Mouse (Mus musculus) intestine, embryonic 15.5 days (tissue): ENCODE measurements around the gene Itgb6. TPM values are rescaled to one million over a fixed set of nuclear protein-coding genes. Genes with fewer than 3 reads are reported as not detected.
A peak's percentile ranks its signal among the peaks of the same experiment; 100 is the strongest.

ENCODE experiments used
- ATAC-seq: fragments of 200-750 bp; cut with Nextera tagmentation; 2 replicates; pipeline ENCODE4 v1.8.0; 2017; ENCODE audit warnings: moderate TSS enrichment, moderate library complexity
- H3K27ac ChIP-seq: fragments of 300-500 bp; sonication (generic); 2 replicates; pipeline ENCODE4 v1.5.1; 2015; ENCODE audit warnings: mild to moderate bottlenecking, inconsistent platforms
- H3K27me3 ChIP-seq: fragments of 300-500 bp; sonication (generic); replicated peaks from 2 replicates; pipeline ENCODE4 v1.6.1; 2015; ENCODE audit warnings: inconsistent platforms
- H3K36me3 ChIP-seq: fragments of 300-500 bp; sonication (generic); 2 replicates; pipeline ENCODE4 v1.6.1; 2015; ENCODE audit warnings: inconsistent platforms
- H3K4me1 ChIP-seq: fragments of 300-500 bp; sonication (generic); replicated peaks from 2 replicates; pipeline ENCODE4 v1.6.1; 2015; ENCODE audit warnings: inconsistent platforms
- H3K4me2 ChIP-seq: fragments of 300-500 bp; sonication (generic); replicated peaks from 2 replicates; pipeline ENCODE4 v1.6.1; 2015; ENCODE audit warnings: mild to moderate bottlenecking, inconsistent platforms
- H3K4me3 ChIP-seq: fragments of 300-500 bp; sonication (generic); replicated peaks from 2 replicates; pipeline ENCODE4 v1.5.1; 2015; ENCODE audit warnings: inconsistent platforms
- H3K9ac ChIP-seq: fragments of 300-500 bp; sonication (generic); 2 replicates; pipeline ENCODE4 v1.6.1; 2015; ENCODE audit warnings: inconsistent platforms
- H3K9me3 ChIP-seq: fragments of 300-500 bp; sonication (generic); 2 replicates; pipeline ENCODE4 v1.6.1; 2016; ENCODE audit warnings: inconsistent platforms
- WGBS: fragments of 180-500 bp; shearing (Covaris S2); methylation state at CpG from one replicate; pipeline ENCODE4 v1.1.7; 2015; 5-methylcytosine and 5-hydroxymethylcytosine counted together
- polyA plus RNA-seq: library from polyadenylated mRNA; unstranded; fragments of >200 nt; fragmentation: Nextera tagmentation; extraction: Ambion mirVana; gene quantifications from 2 replicates; pipeline ENCODE4 v1.2.1, GENCODE M21; 2015

Gene Itgb6
- polyA plus RNA-seq, 1 experiment from 2014 or later: 9.0 TPM

DNA sequence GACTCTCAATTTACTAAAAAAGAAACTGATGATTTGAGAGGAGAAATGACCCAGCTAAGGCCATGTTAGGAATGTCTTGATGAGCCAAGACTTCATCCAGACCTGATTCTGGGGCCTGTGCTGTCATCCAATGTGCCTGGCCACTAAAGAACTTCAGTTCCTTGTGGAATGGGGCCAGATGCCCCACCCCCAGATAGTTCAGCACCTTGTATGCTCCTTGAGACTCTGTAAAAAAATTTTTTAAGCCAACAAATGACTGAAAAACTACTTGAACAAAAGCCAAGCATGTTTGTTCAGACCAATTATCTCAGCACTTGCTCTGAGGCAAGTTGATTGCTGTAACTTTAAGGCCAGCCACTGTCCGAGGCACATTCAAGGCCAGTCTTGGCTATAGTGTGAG is 59.4 kb downstream of the Itgb6 start:
- no peaks in the 10 kb centered on the region for H3K27me3 ChIP-seq
- no peak overlapping the region for H3K9ac ChIP-seq
- no peaks in the 10 kb centered on the region for H3K9me3 ChIP-seq
- 70% methylated on average over 1 of the region's 1 CpGs for WGBS
- no peak overlapping the region for H3K4me2 ChIP-seq
- H3K4me1 ChIP-seq: 0 out of 2 replicates have a peak, but pooled peaks cover 2% of the 10 kb centered on the region
- ATAC-seq: no peak
- no peaks in the 10 kb centered on the region for H3K36me3 ChIP-seq
- H3K27ac ChIP-seq: no peak overlapping the region
- H3K4me3 ChIP-seq: no peak overlapping the region

DNA sequence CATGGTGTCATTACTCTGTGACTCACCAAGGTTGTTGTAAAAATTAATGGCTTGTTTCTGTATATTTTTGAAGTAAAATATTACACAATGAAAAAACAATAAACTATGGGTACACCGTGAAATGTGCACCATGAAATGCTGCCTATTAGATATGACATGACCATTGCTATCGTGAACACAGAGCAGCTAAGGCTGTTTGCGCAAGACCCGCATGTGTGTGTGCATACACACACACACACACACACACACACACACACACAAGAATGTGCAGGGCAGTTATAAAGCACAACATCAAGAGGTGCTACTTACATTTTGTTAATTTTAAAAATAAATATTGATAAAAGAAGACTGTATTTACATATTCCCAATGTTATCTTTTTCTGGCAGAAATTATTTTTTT is 62.5 kb downstream of the Itgb6 start:
- H3K36me3 ChIP-seq: no peaks in the 10 kb centered on the region
- H3K4me2 ChIP-seq: no peak overlapping the region
- H3K9ac ChIP-seq: no peak overlapping the region
- WGBS: 75% methylated on average over 4 of the region's 4 CpGs
- no peak overlapping the region for H3K4me3 ChIP-seq
- H3K4me1 ChIP-seq: 0 out of 2 replicates have a peak, but pooled peaks cover 2% of the 10 kb centered on the region
- H3K9me3 ChIP-seq: no peaks in the 10 kb centered on the region
- no peaks in the 10 kb centered on the region for H3K27me3 ChIP-seq
- H3K27ac ChIP-seq: no peak overlapping the region
- no peak; the same call in 1 of the 2 replicates for ATAC-seq

DNA sequence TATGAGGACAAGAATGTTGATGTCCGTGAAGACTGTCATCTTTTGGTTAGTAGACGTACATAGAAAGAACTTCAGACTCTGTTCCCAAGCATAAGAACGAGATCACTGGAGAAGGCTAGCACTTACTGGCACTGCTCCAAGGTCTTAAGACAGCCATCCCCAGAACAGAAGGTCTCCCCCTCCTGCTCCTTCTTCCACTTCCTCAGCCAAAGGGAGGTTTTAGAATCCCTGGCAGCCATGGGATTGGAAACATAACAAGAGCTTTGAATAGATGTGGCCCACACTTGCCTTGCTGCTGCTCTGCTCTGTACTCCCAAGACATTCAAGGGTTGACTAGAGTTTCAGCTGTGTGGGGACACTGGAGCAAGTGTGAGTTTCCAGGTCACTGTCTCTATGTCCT is 63.5 kb downstream of the Itgb6 start:
- H3K9ac ChIP-seq: no peak overlapping the region
- no peaks in the 10 kb centered on the region for H3K27me3 ChIP-seq
- 54% methylated on average over 3 of the region's 3 CpGs for WGBS
- no peak for ATAC-seq
- H3K4me2 ChIP-seq: no peak overlapping the region
- no peak overlapping the region for H3K4me3 ChIP-seq
- H3K36me3 ChIP-seq: no peaks in the 10 kb centered on the region
- 0 out of 2 replicates have a peak, but pooled peaks cover 2% of the 10 kb centered on the region for H3K4me1 ChIP-seq
- H3K27ac ChIP-seq: no peak overlapping the region
- H3K9me3 ChIP-seq: no peaks in the 10 kb centered on the region

DNA sequence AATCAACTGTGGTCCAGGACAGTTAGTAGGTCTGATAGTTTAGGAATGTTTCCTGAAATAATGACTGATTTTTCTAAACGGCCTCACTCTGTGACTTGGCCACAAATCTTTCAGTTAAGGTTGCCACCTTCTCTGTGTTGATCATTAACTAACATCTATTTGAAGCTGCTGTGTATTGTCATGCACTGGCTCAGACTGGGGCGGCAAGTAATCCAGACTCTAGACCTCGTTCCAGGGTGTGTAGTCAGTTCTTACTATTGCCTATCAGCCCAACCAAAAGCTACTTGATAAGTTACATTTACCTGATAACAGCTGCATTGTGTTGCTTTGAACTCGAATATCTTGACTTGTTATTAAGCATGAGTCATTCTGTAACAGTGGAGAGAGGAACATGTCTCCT is 67.6 kb downstream of the Itgb6 start:
- H3K4me2 ChIP-seq: no peak overlapping the region
- peak; percentile 96 for ATAC-seq
- 0 out of 2 replicates have a peak, but pooled peaks cover 2% of the 10 kb centered on the region for H3K4me1 ChIP-seq
- H3K4me3 ChIP-seq: no peak overlapping the region
- H3K9me3 ChIP-seq: no peaks in the 10 kb centered on the region
- H3K9ac ChIP-seq: no peak overlapping the region
- H3K27ac ChIP-seq: no peak overlapping the region
- WGBS: 45% methylated on average over 4 of the region's 4 CpGs
- no peaks in the 10 kb centered on the region for H3K27me3 ChIP-seq
- H3K36me3 ChIP-seq: no peaks in the 10 kb centered on the region

DNA sequence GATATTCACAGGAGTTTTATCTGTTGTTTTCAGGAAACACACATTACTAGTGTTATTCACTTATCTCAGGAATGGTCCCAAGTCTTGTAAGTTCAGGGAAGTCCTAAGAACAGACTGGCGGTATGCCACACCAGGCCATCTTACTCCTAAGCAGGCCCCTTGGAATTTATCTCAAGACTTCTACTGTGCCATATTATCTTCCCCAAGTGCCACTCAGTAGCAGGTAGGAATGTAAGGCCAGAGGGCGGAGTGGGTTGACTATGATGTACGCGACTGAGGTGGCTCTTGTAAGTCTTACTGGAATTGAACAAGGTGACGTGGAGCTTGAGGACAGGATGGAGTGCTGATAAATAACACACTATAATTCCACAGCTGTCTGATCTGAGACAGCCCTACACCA is 72.3 kb downstream of the Itgb6 start:
- H3K27me3 ChIP-seq: no peaks in the 10 kb centered on the region
- no peak overlapping the region for H3K4me3 ChIP-seq
- no peaks in the 10 kb centered on the region for H3K36me3 ChIP-seq
- no peak for ATAC-seq
- H3K4me2 ChIP-seq: no peak overlapping the region
- no peak overlapping the region for H3K27ac ChIP-seq
- H3K9ac ChIP-seq: no peak overlapping the region
- H3K4me1 ChIP-seq: no peaks in the 10 kb centered on the region
- H3K9me3 ChIP-seq: no peaks in the 10 kb centered on the region
- WGBS: 81% methylated on average over 5 of the region's 5 CpGs

DNA sequence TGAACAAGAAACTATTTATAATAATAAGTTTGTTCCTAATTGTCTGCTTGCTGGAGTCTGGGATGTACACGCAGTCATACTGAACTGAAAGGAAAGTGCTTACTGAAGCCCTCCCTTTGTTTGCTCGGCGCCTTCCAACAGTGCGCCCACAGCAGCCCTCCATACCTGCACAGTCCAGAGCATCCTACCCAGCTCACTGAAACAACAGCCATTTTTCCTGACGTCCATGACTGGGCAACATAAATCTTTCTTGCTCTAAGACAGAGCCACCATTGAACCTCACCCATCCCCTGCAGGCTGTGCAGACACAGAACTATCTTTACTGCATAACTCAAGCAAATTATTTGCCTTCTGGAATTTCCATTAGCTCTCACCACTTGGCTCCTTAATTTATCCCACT is 74.8 kb downstream of the Itgb6 start:
- H3K4me2 ChIP-seq: no peak overlapping the region
- ATAC-seq: peak; percentile 54; the same call in 1 of the 2 replicates
- H3K4me3 ChIP-seq: no peak overlapping the region
- H3K9ac ChIP-seq: no peak overlapping the region
- no peaks in the 10 kb centered on the region for H3K27me3 ChIP-seq
- H3K27ac ChIP-seq: no peak overlapping the region
- no peaks in the 10 kb centered on the region for H3K9me3 ChIP-seq
- no peaks in the 10 kb centered on the region for H3K4me1 ChIP-seq
- 49% methylated on average over 5 of the region's 5 CpGs for WGBS
- no peaks in the 10 kb centered on the region for H3K36me3 ChIP-seq

DNA sequence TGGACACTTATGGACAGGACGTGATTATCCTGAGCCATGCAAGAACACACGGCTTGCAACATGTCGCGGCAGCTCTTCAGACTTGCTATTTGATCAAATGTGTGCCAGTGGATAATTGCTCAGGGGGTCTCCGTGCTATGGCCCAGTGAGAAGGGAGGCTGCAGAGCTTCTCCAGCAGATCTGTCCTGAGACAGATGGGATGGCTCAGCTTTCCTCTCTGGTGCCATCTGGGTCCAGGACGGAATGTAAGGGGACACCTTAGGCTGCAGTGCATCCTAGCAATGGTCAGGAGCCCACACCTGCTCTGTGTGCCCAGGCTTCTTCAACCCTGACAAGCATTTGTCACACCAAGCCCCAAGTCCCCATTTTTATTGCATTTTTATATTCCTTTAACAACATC is 75.9 kb downstream of the Itgb6 start:
- Histone ChIP-seq H3K27ac (no peak overlapping the region), H3K4me3 (no peak overlapping the region), H3K4me2 (no peak overlapping the region), H3K36me3 (no peaks in the 10 kb centered on the region), H3K4me1 (no peaks in the 10 kb centered on the region), H3K27me3 (no peaks in the 10 kb centered on the region), H3K9ac (no peak overlapping the region), H3K9me3 (no peaks in the 10 kb centered on the region)
- 88% methylated on average over 6 of the region's 6 CpGs for WGBS
- ATAC-seq: no peak

DNA sequence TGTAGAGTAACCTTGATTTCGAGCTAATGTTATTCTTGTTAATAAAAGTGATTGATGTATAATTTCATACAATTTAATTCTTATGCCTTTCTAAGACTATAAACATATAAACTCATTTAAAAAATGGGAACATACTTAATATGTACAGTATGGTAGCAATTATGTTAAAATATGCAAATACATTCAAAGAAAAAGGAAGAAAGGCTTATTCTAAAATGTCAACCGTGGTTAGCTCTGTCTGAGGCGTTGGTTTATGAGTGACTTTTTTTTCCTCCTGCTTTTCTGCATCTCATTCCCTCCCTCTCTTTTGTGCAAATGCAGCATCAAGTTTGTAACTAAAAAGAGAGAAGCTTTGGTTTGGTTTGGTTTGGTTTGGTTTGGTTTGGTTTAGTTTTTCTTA is 79.0 kb downstream of the Itgb6 start:
- Histone ChIP-seq H3K4me3 (no peak overlapping the region), H3K36me3 (no peaks in the 10 kb centered on the region), H3K27ac (no peak overlapping the region), H3K9me3 (no peaks in the 10 kb centered on the region), H3K9ac (no peak overlapping the region), H3K27me3 (no peaks in the 10 kb centered on the region), H3K4me1 (no peaks in the 10 kb centered on the region), H3K4me2 (no peak overlapping the region)
- WGBS: 85% methylated on average over 3 of the region's 3 CpGs
- ATAC-seq: no peak

DNA sequence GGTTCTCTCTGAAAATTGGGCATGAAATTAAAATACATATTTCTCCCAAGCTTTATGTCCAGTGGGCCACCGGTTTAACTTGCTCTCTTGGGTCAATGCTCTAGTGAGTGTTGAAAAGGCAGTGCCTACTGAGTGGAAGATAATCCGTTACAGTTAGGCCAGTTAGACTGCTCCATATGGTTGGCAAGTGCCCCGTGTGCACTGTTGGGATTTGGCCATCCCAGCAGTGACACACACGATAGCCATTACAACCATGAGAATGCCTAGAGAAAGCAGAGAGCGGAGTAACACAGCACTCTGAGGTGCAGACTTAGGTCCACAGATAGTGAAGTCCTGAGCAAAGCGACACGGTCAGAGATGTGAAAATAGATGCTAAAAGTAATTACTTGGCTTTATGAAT is 79.8 kb downstream of the Itgb6 start:
- 92% methylated on average over 7 of the region's 7 CpGs for WGBS
- no peak overlapping the region for H3K4me2 ChIP-seq
- H3K36me3 ChIP-seq: no peaks in the 10 kb centered on the region

DNA sequence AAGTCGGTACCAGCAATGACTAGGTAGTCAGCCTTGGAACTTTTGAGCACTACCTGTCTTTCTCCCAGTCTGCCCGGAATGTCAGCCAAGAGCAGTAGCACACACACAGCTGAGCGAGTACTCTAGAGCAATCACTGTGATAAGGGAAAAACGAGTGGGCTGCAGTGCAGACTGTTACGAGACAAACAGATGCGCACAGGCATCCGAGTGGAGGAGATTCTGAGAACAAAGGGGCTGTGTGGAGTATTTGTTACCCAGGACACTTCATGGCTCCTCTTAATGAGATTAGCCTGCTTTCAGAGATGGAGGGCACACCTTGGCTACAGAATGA is 82.1 kb downstream of the Itgb6 start:
- Histone ChIP-seq H3K9me3 (no peaks in the 10 kb centered on the region), H3K4me3 (no peak overlapping the region), H3K4me1 (no peaks in the 10 kb centered on the region), H3K9ac (no peak overlapping the region), H3K36me3 (no peaks in the 10 kb centered on the region), H3K27me3 (no peaks in the 10 kb centered on the region), H3K27ac (no peak overlapping the region), H3K4me2 (no peak overlapping the region)
- WGBS: 36% methylated on average over 7 of the region's 7 CpGs
- ATAC-seq: no peak

More for the DNA sequence above, 79.8 kb downstream of the Itgb6 start:
- Histone ChIP-seq H3K27ac (no peak overlapping the region), H3K4me3 (no peak overlapping the region), H3K9me3 (no peaks in the 10 kb centered on the region), H3K27me3 (no peaks in the 10 kb centered on the region), H3K9ac (no peak overlapping the region), H3K4me1 (no peaks in the 10 kb centered on the region)
- ATAC-seq: no peak

DNA sequence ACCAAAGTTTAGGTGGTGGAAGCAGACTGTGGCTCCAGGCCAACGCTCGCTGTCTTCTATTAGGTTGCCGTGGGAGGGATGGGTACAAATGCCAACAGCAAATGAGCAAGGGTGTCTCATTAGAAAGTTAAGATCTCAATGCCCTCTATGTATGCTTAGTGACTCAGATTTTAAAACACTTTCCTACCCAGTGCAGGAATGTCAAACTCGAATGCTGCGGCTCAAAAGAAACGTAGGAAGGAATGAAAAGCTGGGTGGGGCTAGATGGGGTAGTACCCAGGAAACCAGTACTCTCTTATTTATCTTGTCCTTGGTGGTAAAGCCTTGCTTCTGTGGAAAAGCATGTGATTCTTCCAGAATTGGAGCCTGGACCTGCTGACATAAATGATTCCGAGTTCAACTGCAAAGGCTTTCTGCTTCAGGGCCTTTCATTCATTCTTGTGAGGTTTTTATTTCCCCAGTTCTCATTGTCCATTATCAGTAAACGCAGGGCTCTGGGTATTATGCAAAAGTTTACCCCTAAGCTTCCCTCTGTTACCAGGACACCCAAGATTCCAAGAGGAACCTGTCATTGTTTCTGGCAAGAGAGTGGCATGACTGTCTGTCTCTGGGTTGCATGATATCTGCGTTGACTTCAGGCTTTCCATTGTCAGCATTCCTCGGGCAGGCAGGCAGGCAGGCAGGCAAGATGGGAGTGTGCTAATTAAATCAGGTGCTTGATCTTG is 82.7 kb downstream of the Itgb6 start:
- H3K4me2 ChIP-seq: no peak overlapping the region
- no peaks in the 10 kb centered on the region for H3K4me1 ChIP-seq
- no peak for ATAC-seq
- no peaks in the 10 kb centered on the region for H3K27me3 ChIP-seq
- H3K9me3 ChIP-seq: no peaks in the 10 kb centered on the region
- no peak overlapping the region for H3K27ac ChIP-seq
- H3K36me3 ChIP-seq: no peaks in the 10 kb centered on the region
- 65% methylated on average over 10 of the region's 10 CpGs for WGBS
- H3K4me3 ChIP-seq: no peak overlapping the region
- H3K9ac ChIP-seq: no peak overlapping the region

DNA sequence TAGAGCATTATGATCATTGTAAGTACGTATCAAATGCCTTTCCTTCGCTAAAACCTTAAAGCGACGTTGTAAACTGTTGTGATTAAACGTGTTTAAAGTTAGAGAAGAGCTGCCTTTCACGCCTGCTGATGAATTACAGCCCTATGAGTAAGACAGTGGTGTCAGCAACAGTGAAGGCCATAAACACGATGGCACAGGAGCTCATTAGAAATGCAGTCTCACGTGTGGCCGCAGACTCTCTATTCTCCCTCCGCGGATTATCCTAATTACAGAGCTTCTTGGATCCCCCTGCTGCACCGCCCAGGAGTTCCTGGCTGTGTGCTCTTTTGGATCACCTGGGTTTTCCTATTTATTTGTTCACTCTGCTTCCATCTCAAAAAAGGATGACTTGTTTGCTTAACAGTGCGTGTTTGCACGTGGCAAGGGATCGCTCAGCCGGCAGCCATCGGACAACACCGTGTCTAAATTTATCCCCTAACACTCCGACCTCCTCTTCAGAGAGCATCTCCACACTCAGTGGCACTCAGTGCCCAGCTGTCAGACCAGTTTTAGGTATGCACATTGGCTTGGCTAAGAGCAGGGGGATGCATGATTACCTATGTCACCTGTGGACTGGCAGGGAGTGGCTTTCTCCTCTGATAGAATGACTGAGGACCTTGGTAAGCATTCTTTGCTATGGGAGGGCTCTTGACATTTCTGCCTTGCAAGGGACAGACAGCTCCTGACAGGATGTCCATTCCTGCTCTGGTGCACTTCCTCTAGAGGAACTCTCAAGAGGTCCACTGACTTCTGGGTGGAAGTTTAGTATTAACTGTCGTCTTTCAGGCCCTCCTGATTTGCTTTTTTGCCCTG is 85.3 kb downstream of the Itgb6 start:
- no peaks in the 10 kb centered on the region for H3K27me3 ChIP-seq
- H3K4me2 ChIP-seq: no peak overlapping the region
- no peak for ATAC-seq
- no peak overlapping the region for H3K4me3 ChIP-seq
- H3K36me3 ChIP-seq: no peaks in the 10 kb centered on the region
- H3K9ac ChIP-seq: no peak overlapping the region
- no peaks in the 10 kb centered on the region for H3K4me1 ChIP-seq
- 51% methylated on average over 20 of the region's 20 CpGs for WGBS
- no peak overlapping the region for H3K27ac ChIP-seq
- H3K9me3 ChIP-seq: no peaks in the 10 kb centered on the region

DNA sequence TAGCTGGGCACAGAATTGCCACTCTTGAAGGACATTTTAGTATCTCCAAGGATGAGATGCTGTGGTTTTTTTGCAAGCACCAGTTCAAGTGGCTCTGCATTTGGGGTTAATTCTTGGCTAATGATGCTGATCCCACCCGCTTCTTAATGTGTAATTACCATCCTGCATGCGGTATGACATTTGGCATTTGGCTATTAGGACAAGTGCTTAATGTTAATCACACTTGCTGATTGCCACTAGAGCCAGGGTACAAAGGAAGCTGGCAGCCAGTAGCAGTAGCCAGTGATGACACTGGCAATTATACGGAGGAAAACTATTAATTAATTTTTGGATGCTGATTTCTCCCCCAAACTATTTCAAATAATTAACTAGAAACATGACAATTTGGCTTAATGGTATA is 86.0 kb downstream of the Itgb6 start:
- H3K36me3 ChIP-seq: no peaks in the 10 kb centered on the region
- H3K4me1 ChIP-seq: no peaks in the 10 kb centered on the region
- no peak overlapping the region for H3K27ac ChIP-seq
- H3K9me3 ChIP-seq: no peaks in the 10 kb centered on the region
- H3K4me2 ChIP-seq: no peak overlapping the region
- 67% methylated on average over 3 of the region's 3 CpGs for WGBS
- no peak overlapping the region for H3K4me3 ChIP-seq
- ATAC-seq: no peak
- no peaks in the 10 kb centered on the region for H3K27me3 ChIP-seq
- no peak overlapping the region for H3K9ac ChIP-seq
